In genomic region chr3:105695476-105696386, GRCm38 (mm10) we compare ENCODE assay signal across 8 mouse cellular contexts. TPM values are rescaled to one million over a fixed set of nuclear protein-coding genes. Genes with fewer than 3 reads are reported as not detected.
A peak's percentile ranks its signal among the peaks of the same experiment; 100 is the strongest.
DNase-seq lines count a peak whose midpoint lies in the region; ATAC-seq and TF ChIP-seq lines count a peak whose summit lies in the region.

No protein-coding gene starts in this region.

- peak; percentile 36 to 53 for DNase-seq in left cerebral cortex, postnatal 36 days (ENCODE audit: low spot score in 2 of 2)
- DNase-seq in left cerebral cortex, adult 11 months (ENCODE audit: low spot score): no peak
- peak; percentile 62 to 67 for DNase-seq in cerebellum, postnatal 36 days
- peak; percentile 94 for DNase-seq in heart, postnatal 0 days (ENCODE audit: low spot score)
- DNase-seq in midbrain, embryonic 14.5 days: peak; percentile 75
- DNase-seq in urinary bladder, postnatal 25 days (ENCODE audit: low spot score): no peak
- no peak for DNase-seq in thymus, postnatal 36 days

- no peaks in the 10 kb centered on the region for H3K27me3 ChIP-seq in heart, postnatal 0 days (ENCODE audit: control insufficient read depth, insufficient read depth, low read length)
- no peaks in the 10 kb centered on the region for H3K27me3 ChIP-seq in midbrain, embryonic 14.5 days (ENCODE audit: control insufficient read depth, insufficient read depth, low read length)

- peak; percentile 85 for ATAC-seq in heart, postnatal 0 days (ENCODE audit: insufficient read depth, low read depth)
- ATAC-seq in midbrain, embryonic 14.5 days (ENCODE audit: low FRiP score, low TSS enrichment): peak; percentile 76
- ATAC-seq in monocyte, adult 5-6 weeks (replicated peaks; ENCODE audit: insufficient number of reproducible peaks, low FRiP score, low TSS enrichment, poor library complexity, severe bottlenecking): no peak

- H3K4me2 ChIP-seq in heart, postnatal 0 days (ENCODE audit: low read depth, low read length): peak overlapping the region; percentile 43
- peak overlapping the region; percentile 45 for H3K4me2 ChIP-seq in midbrain, embryonic 14.5 days (ENCODE audit: low read length)

- no peaks in the 10 kb centered on the region for H3K9me3 ChIP-seq in heart, postnatal 0 days (replicated peaks; ENCODE audit: control insufficient read depth, low read length)
- H3K9me3 ChIP-seq in midbrain, embryonic 14.5 days (ENCODE audit: control insufficient read depth, low read length): no peaks in the 10 kb centered on the region

- peak overlapping the region; percentile 24; the same call in 1 of the 2 replicates for H3K9ac ChIP-seq in heart, postnatal 0 days (replicated peaks; ENCODE audit: low read depth, low read length)
- peak overlapping the region; percentile 27; the same call in 1 of the 2 replicates for H3K9ac ChIP-seq in midbrain, embryonic 14.5 days (replicated peaks; ENCODE audit: low read length)

- intact Hi-C loops in left cerebral cortex, postnatal 36 days (cut with DNase I): no loop called here

- peaks cover 54% of the 10 kb centered on the region for H3K4me1 ChIP-seq in heart, postnatal 0 days (ENCODE audit: control insufficient read depth, insufficient read depth)
- H3K4me1 ChIP-seq in midbrain, embryonic 14.5 days (ENCODE audit: control insufficient read depth, insufficient read depth, low read length): peaks cover 25% of the 10 kb centered on the region

- peak overlapping the region; percentile 26 for H3K4me3 ChIP-seq in heart, postnatal 0 days (ENCODE audit: low read depth, low read length)
- 0 out of 2 replicates have a peak overlapping the region, but pooled peaks have one; percentile 8 for H3K4me3 ChIP-seq in midbrain, embryonic 14.5 days (replicated peaks; ENCODE audit: low read depth, low read length)

- 24% methylated on average over 20 of the region's 20 CpGs for whole genome bisulfite sequencing in heart, postnatal 0 days
- 14% methylated on average over 20 of the region's 20 CpGs for WGBS in midbrain, embryonic 14.5 days

- TF ChIP-seq EP300 in heart, postnatal 0 days (IDR thresholded peaks at IDR 0.05; ENCODE audit: low read depth): no peak; the same call in 1 of the 2 replicates

- H3K36me3 ChIP-seq in heart, postnatal 0 days (replicated peaks; ENCODE audit: control insufficient read depth, insufficient read depth, low read length): no peaks in the 10 kb centered on the region
- no peaks in the 10 kb centered on the region for H3K36me3 ChIP-seq in midbrain, embryonic 14.5 days (ENCODE audit: control insufficient read depth, insufficient read depth, low read length)

- TF ChIP-seq CTCF in heart, postnatal 0 days (IDR thresholded peaks at IDR 0.05; ENCODE audit: low read depth): peak; percentile 3; the same call in 1 of the 2 replicates

- H3K27ac ChIP-seq in heart, postnatal 0 days (ENCODE audit: low read depth): peak overlapping the region; percentile 95
- H3K27ac ChIP-seq in midbrain, embryonic 14.5 days (replicated peaks; ENCODE audit: low read depth, low read length): peak overlapping the region; percentile 74

RNA-seq across cellular contexts. Expression of gene Ddx20, which starts 8.4 kb away (rescaled TPM):
- total RNA-seq in left cerebral cortex, postnatal 36 days (2021): 10 to 100 TPM; 11.1 to 11.3 TPM
- 12.6 and 19.7 TPM in 2 replicates for total RNA-seq in heart, postnatal 0 days (2014; rRNA removed; ENCODE audit: low replicate concordance)
- polyA plus RNA-seq in heart, postnatal 0 days (2015; fragmentation: Nextera tagmentation; extraction: Ambion mirVana): 11.6 and 15.1 TPM in 2 replicates
- polyA plus RNA-seq in midbrain, embryonic 14.5 days (2014; fragmentation: Nextera tagmentation; extraction: Ambion mirVana): 19.1 and 32.0 TPM in 2 replicates
- total RNA-seq in monocyte, adult 5-6 weeks (2017): 16.4 to 28.9 TPM (median 20.6 TPM) in 3 replicates

RNA-seq across cellular contexts. Expression of gene Inka2, which starts 8.7 kb away (rescaled TPM):
- total RNA-seq in left cerebral cortex, postnatal 36 days (2021): 100 to 1,000 TPM in 1 of 2 experiments, 10 to 100 TPM in 1; 95.7 to 106 TPM
- 1.6 and 4.5 TPM in 2 replicates for total RNA-seq in heart, postnatal 0 days (2014; rRNA removed; ENCODE audit: low replicate concordance)
- polyA plus RNA-seq in heart, postnatal 0 days (2015; fragmentation: Nextera tagmentation; extraction: Ambion mirVana): 4.4 and 8.9 TPM in 2 replicates
- polyA plus RNA-seq in midbrain, embryonic 14.5 days (2014; fragmentation: Nextera tagmentation; extraction: Ambion mirVana): 1.5 and 3.2 TPM in 2 replicates
- 0.21 to 0.29 TPM in 2 of 3 replicates, not detected in the other for total RNA-seq in monocyte, adult 5-6 weeks (2017)

Comparison
In these comparisons a context has a peak if more than half of its experiments do, and no peak if none do; other contexts are left out.
1. DNase-seq: peak in left cerebral cortex, postnatal 36 days (2 of 2), cerebellum, postnatal 36 days (2 of 2), heart, postnatal 0 days (single experiment) and midbrain, embryonic 14.5 days (single experiment); none in left cerebral cortex, adult 11 months (single experiment), urinary bladder, postnatal 25 days (single experiment) and thymus, postnatal 36 days (0 of 2).
2. RNA of gene Inka2, which starts 8.7 kb away (total RNA-seq): 95.7 to 106 TPM in left cerebral cortex, postnatal 36 days; 1.6 to 4.5 TPM in heart, postnatal 0 days and 0.21 to 0.29 TPM in monocyte, adult 5-6 weeks; every median in the first group is over 10 times any median in the second.